Mouse (Mus musculus) forebrain, embryonic 11.5 days (tissue): ENCODE measurements around the gene Arl4c. TPM values are rescaled to one million over a fixed set of nuclear protein-coding genes. Genes with fewer than 3 reads are reported as not detected.
A peak's percentile ranks its signal among the peaks of the same experiment; 100 is the strongest.

Source experiments
- ATAC-seq: fragments of 200-750 bp; cut with Nextera tagmentation; replicated peaks from 2 replicates; pipeline ENCODE4 v1.8.0; 2017; ENCODE audit warnings: moderate TSS enrichment; ENCODE audit not compliant: low FRiP score
- DNase-seq: peaks from one replicate; pipeline ENCODE4 v3.0.0-alpha.2; 2017; ENCODE audit warnings: low spot score
- H3K27ac ChIP-seq: fragments of 300-500 bp; sonication (generic); 2 replicates; pipeline ENCODE4 v1.5.1; 2014; ENCODE audit warnings: low read depth, low read length
- H3K27me3 ChIP-seq: fragments of 300-500 bp; sonication (generic); 2 replicates; pipeline ENCODE4 v1.6.1; 2014; ENCODE audit warnings: mild to moderate bottlenecking, low read length, mixed read lengths; ENCODE audit not compliant: control insufficient read depth, insufficient read depth
- H3K36me3 ChIP-seq: fragments of 300-500 bp; sonication (generic); 2 replicates; pipeline ENCODE4 v1.6.1; 2014; ENCODE audit warnings: mild to moderate bottlenecking, low read length, moderate library complexity, mixed read lengths; ENCODE audit not compliant: control insufficient read depth, insufficient read depth
- H3K4me1 ChIP-seq: fragments of 300-500 bp; sonication (generic); replicated peaks from 2 replicates; pipeline ENCODE4 v1.6.1; 2014; ENCODE audit warnings: low read length, mixed read lengths; ENCODE audit not compliant: control insufficient read depth, insufficient read depth
- H3K4me2 ChIP-seq: fragments of 300-500 bp; sonication (generic); 2 replicates; pipeline ENCODE4 v1.6.1; 2014; ENCODE audit warnings: low read depth, mild to moderate bottlenecking, low read length, moderate library complexity, mixed read lengths; ENCODE audit not compliant: severe bottlenecking
- H3K4me3 ChIP-seq: fragments of 300-500 bp; sonication (generic); 2 replicates; pipeline ENCODE4 v1.5.1; 2014; ENCODE audit warnings: low read depth, low read length
- H3K9ac ChIP-seq: fragments of 300-500 bp; sonication (generic); 2 replicates; pipeline ENCODE4 v1.6.1; 2014; ENCODE audit warnings: low read length
- H3K9me3 ChIP-seq: fragments of 300-500 bp; sonication (generic); 2 replicates; pipeline ENCODE4 v1.6.1; 2016; ENCODE audit warnings: low read length, mixed read lengths; ENCODE audit not compliant: control insufficient read depth
- WGBS: fragments of 180-500 bp; shearing (Covaris S2); extraction: QIAGEN DNeasy Blood & Tissue Kit; methylation state at CpG from one replicate; pipeline ENCODE4 v1.1.7; 2014; 5-methylcytosine and 5-hydroxymethylcytosine counted together
- polyA plus RNA-seq: library from polyadenylated mRNA; unstranded; fragments of >200 nt; fragmentation: Nextera tagmentation; extraction: Ambion mirVana; gene quantifications from 2 replicates; pipeline ENCODE4 v1.2.1, GENCODE M21; 2014

The Arl4c gene
- polyA plus RNA-seq, 1 experiment from 2014 or later: 9.2 TPM

DNA sequence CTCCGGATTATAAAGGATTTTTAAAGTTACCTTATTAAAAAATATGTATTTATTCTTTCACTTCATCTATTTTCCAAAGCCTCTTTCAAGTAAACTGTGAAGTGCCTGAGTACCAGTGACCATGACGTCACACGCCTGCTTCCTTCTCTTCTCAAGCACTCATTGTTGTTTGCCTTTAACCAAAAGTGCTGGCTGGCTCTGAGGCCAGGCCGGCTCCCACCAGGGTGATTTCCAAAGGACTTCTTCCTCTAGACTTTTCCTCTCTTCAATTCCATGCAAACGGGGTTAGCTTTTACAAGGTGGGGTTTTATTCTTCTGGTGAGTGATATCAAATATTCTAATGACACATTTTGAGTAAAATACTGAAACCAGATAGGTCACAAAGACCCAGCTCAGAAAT, 2.6 kb downstream of the Arl4c start:
- Histone ChIP-seq H3K36me3 (no peaks in the 10 kb centered on the region), H3K9ac (peak overlapping the region; percentile 98), H3K27ac (peak overlapping the region; percentile 92; the same call in 1 of the 2 replicates), H3K4me3 (peak overlapping the region; percentile 89), H3K9me3 (no peaks in the 10 kb centered on the region), H3K4me2 (peak overlapping the region; percentile 81), H3K27me3 (no peaks in the 10 kb centered on the region; the same call in 1 of the 2 replicates), H3K4me1 (0 out of 2 replicates have a peak, but pooled peaks cover 2% of the 10 kb centered on the region)
- ATAC-seq (no peak), DNase-seq (peak; percentile 74)
- 8% methylated on average over 5 of the region's 5 CpGs for WGBS

DNA sequence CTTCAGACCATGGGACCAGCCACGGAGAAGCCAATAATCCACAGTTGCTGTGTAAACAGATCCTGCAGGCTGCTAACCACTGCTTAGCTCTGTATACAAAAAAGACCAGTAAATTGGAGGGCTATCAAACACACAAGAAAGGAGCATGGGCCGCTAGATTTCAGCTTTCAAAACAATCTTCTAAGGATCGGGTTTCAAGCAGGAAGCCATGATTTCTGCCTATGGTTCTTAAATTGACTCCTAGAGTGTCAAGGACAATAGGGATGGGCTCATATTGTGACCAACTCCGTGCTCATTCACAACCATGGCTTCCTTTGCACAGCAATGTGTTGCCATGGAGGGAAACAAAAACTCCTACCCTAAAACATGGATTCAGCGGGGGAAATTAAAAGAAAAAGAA, 3.1 kb downstream of the Arl4c start:
- ATAC-seq (no peak), DNase-seq (no peak)
- Histone ChIP-seq H3K9ac (peak overlapping the region; percentile 98), H3K9me3 (no peaks in the 10 kb centered on the region), H3K4me1 (0 out of 2 replicates have a peak, but pooled peaks cover 2% of the 10 kb centered on the region), H3K36me3 (no peaks in the 10 kb centered on the region), H3K27me3 (no peaks in the 10 kb centered on the region; the same call in 1 of the 2 replicates), H3K27ac (peak overlapping the region; percentile 43; the same call in 1 of the 2 replicates), H3K4me3 (peak overlapping the region; percentile 89), H3K4me2 (peak overlapping the region; percentile 81)
- 8% methylated on average over 5 of the region's 5 CpGs for WGBS

- H3K27ac ChIP-seq: no peak overlapping the region
Observed at GRCm38 (mm10) chr1:88698131-88698530, 3.9 kb downstream of the Arl4c start.

DNA sequence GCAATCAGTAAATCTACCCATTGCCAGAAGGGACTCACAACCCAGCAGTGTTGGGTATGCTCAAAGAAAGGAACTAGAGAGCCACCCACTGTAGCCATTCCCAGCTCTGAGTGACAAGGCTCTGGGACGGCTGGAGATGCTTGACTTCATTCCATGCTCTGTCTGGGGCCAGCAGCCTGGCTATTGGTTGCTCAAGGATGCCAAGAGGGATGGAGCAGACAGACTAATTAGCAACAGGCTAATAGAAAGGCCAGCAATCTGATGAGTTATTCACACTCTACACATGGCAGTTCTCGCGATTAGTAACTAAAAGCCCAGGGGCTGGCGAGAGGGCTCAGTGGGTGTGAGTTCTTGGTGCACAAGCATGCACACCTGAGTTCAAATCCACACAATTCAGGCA, 5.6 kb downstream of the Arl4c start:
- no peak for DNase-seq
- Histone ChIP-seq H3K9ac (no peak overlapping the region), H3K9me3 (no peaks in the 10 kb centered on the region), H3K27ac (no peak overlapping the region), H3K36me3 (no peaks in the 10 kb centered on the region), H3K4me2 (no peak overlapping the region), H3K4me1 (no peaks in the 10 kb centered on the region), H3K4me3 (no peak overlapping the region), H3K27me3 (no peaks in the 10 kb centered on the region)
- no peak for ATAC-seq
- WGBS: 59% methylated on average over 4 of the region's 4 CpGs

More at GRCm38 (mm10) chr1:88698131-88698530, 3.9 kb downstream of the Arl4c start:
- H3K9me3 ChIP-seq: no peaks in the 10 kb centered on the region
- H3K9ac ChIP-seq: peak overlapping the region; percentile 98; the same call in 1 of the 2 replicates
- H3K4me1 ChIP-seq: 0 out of 2 replicates have a peak, but pooled peaks cover 2% of the 10 kb centered on the region
- H3K4me3 ChIP-seq: peak overlapping the region; percentile 89
- H3K4me2 ChIP-seq: peak overlapping the region; percentile 81
- H3K27me3 ChIP-seq: no peaks in the 10 kb centered on the region
- WGBS: 81% methylated on average over 6 of the region's 6 CpGs
- no peak for DNase-seq
- no peak for ATAC-seq
- no peaks in the 10 kb centered on the region for H3K36me3 ChIP-seq

GRCm38 (mm10) chr1:88694353-88694752, 7.7 kb downstream of the Arl4c start:
- H3K9me3 ChIP-seq: no peaks in the 10 kb centered on the region
- no peaks in the 10 kb centered on the region for H3K27me3 ChIP-seq
- ATAC-seq: no peak
- no peak overlapping the region for H3K4me2 ChIP-seq
- no peak overlapping the region for H3K27ac ChIP-seq
- 90% methylated on average over 10 of the region's 10 CpGs for WGBS
- no peaks in the 10 kb centered on the region for H3K4me1 ChIP-seq
- no peak overlapping the region for H3K9ac ChIP-seq
- no peak overlapping the region for H3K4me3 ChIP-seq
- no peaks in the 10 kb centered on the region for H3K36me3 ChIP-seq
- no peak for DNase-seq

DNA sequence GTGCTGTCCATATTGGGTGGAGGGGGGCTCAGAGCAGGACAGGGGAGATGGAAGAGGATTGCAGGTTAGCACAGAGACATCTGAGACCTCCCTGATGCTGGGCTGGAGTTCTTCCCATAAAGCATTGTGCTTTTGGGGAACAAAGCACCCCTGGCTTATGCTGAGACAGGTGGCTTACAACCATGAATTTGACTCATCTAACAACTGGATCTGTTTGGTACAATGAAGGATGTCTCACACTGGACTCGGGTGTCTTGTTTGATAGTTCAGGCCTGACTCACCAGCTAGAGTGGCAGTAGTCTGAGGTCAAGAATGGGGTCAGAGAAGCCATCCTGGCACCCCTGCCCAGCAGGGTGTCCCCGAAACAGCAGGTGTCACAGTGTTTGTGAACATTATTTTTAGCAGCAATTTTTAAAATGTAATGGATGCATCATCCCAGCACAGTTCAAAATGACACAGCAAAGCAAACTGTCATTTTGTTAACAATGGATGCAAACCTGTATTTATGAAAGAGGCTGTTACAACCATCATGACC, 9.7 kb downstream of the Arl4c start:
- no peak for ATAC-seq
- H3K4me2 ChIP-seq: no peak overlapping the region
- H3K4me3 ChIP-seq: no peak overlapping the region
- no peaks in the 10 kb centered on the region for H3K36me3 ChIP-seq
- H3K27me3 ChIP-seq: no peaks in the 10 kb centered on the region
- WGBS: 85% methylated on average over 2 of the region's 2 CpGs
- DNase-seq: no peak
- no peaks in the 10 kb centered on the region for H3K4me1 ChIP-seq
- H3K9me3 ChIP-seq: no peaks in the 10 kb centered on the region
- H3K27ac ChIP-seq: no peak overlapping the region
- H3K9ac ChIP-seq: no peak overlapping the region

GRCm38 (mm10) chr1:88690601-88691000, 11.4 kb downstream of the Arl4c start:
- no peak overlapping the region for H3K4me3 ChIP-seq
- no peaks in the 10 kb centered on the region for H3K36me3 ChIP-seq
- H3K9me3 ChIP-seq: no peaks in the 10 kb centered on the region
- H3K27me3 ChIP-seq: no peaks in the 10 kb centered on the region
- whole genome bisulfite sequencing: 90% methylated on average over 6 of the region's 6 CpGs
- ATAC-seq (no peak), DNase-seq (no peak)
- H3K9ac ChIP-seq: no peak overlapping the region
- no peaks in the 10 kb centered on the region for H3K4me1 ChIP-seq
- no peak overlapping the region for H3K27ac ChIP-seq
- H3K4me2 ChIP-seq: no peak overlapping the region

- H3K4me1 ChIP-seq: peaks cover 5% of the 10 kb centered on the region; the same call in 1 of the 2 replicates
- no peaks in the 10 kb centered on the region for H3K9me3 ChIP-seq
- H3K4me3 ChIP-seq: no peak overlapping the region
- WGBS: 97% methylated on average over 1 of the region's 1 CpGs
- H3K4me2 ChIP-seq: no peak overlapping the region
- no peaks in the 10 kb centered on the region for H3K27me3 ChIP-seq
- no peak for DNase-seq
- H3K36me3 ChIP-seq: no peaks in the 10 kb centered on the region
- H3K27ac ChIP-seq: no peak overlapping the region
- no peak for ATAC-seq
- H3K9ac ChIP-seq: no peak overlapping the region
Observed at GRCm38 (mm10) chr1:88684765-88685164, 17.3 kb downstream of the Arl4c start.

- no peaks in the 10 kb centered on the region for H3K27me3 ChIP-seq
- H3K9ac ChIP-seq: no peak overlapping the region
- 87% methylated on average over 4 of the region's 4 CpGs for WGBS
- peaks cover 5% of the 10 kb centered on the region; the same call in 1 of the 2 replicates for H3K4me1 ChIP-seq
- H3K27ac ChIP-seq: no peak overlapping the region
- H3K36me3 ChIP-seq: no peaks in the 10 kb centered on the region
- no peak overlapping the region for H3K4me3 ChIP-seq
- H3K9me3 ChIP-seq: no peaks in the 10 kb centered on the region
- ATAC-seq (no peak), DNase-seq (no peak)
- no peak overlapping the region for H3K4me2 ChIP-seq
Observed at GRCm38 (mm10) chr1:88681596-88681995, 20.4 kb downstream of the Arl4c start.
